Comparison of ENCODE assay signal across 25 mouse cellular contexts in the genomic region with DNA sequence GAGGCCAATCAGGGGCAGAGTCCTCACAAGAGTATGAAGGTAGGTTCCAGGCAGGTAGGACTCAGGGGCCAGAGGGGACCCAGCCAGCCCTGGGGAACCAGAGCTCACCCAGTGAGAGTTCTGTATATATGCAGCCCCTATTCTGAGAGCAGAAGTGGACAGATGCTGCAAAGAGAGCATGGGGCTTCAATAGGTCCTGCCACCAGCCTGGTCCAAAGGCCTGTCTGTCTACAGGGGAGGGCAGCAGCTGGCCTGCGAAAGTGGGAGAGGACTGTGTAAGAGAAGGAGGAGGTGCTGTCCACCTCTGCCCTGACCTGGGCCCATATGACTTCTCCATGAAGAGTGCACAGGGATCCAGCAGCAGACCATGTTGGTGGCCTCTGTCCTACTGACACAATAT. TPM values are rescaled to one million over a fixed set of nuclear protein-coding genes. Genes with fewer than 3 reads are reported as not detected.
DNase-seq lines count a peak whose midpoint lies in the region; ATAC-seq and TF ChIP-seq lines count a peak whose summit lies in the region.
"Had no signal": no experiment of that assay in that cellular context is flagged by ENCODE, and none has a peak within 500 bp of the region (broad histone marks: within the 10 kb centered on the region; RNA-seq: fewer than 3 reads in every experiment).

No protein-coding gene starts in this region.

- no peaks in the 10 kb centered on the region for H3K36me3 ChIP-seq in kidney, embryonic 16.5 days (ENCODE audit: insufficient read depth, low read length)
- no peaks in the 10 kb centered on the region for H3K36me3 ChIP-seq in kidney, embryonic 14.5 days (ENCODE audit: control insufficient read depth, insufficient read depth, low read length)
- peaks cover 19% of the 10 kb centered on the region for H3K36me3 ChIP-seq in G1E (replicated peaks)
- H3K36me3 ChIP-seq in MEL (ENCODE audit: control insufficient read depth in 1 of 2, insufficient read depth in 2 of 2, low read length in 2 of 2) = peaks cover 0 to 18% of the 10 kb centered on the region in 2 experiments; a peak in 2 of 4 replicates
- H3K36me3 ChIP-seq in liver, embryonic 13.5 days = peaks cover 6% of the 10 kb centered on the region
- H3K36me3 ChIP-seq: embryonic facial prominence, embryonic 13.5 days; forebrain, embryonic 12.5 days; hindbrain, embryonic 15.5 days had no signal

- H3K9ac ChIP-seq in kidney, embryonic 16.5 days (replicated peaks; ENCODE audit: low read length) = no peak overlapping the region
- H3K9ac ChIP-seq in kidney, embryonic 14.5 days (ENCODE audit: low read depth, low read length) = no peak overlapping the region
- H3K9ac ChIP-seq in MEL (ENCODE audit: control insufficient read depth, low read depth, low read length, poor library complexity, severe bottlenecking) = no peak overlapping the region
- peak overlapping the region; percentile 73 for H3K9ac ChIP-seq in liver, embryonic 13.5 days
- H3K9ac ChIP-seq: embryonic facial prominence, embryonic 13.5 days; forebrain, embryonic 12.5 days; hindbrain, embryonic 15.5 days had no signal

- no peak overlapping the region for H3K27ac ChIP-seq in kidney, embryonic 16.5 days (ENCODE audit: low read length)
- no peak overlapping the region for H3K27ac ChIP-seq in kidney, embryonic 14.5 days (ENCODE audit: low read depth, low read length)
- peak overlapping the region; percentile 77 for H3K27ac ChIP-seq in MEL (ENCODE audit: control insufficient read depth, low read depth, low read length)
- H3K27ac ChIP-seq in liver, embryonic 13.5 days = peak overlapping the region; percentile 94
- H3K27ac ChIP-seq: embryonic facial prominence, embryonic 13.5 days; forebrain, embryonic 12.5 days; hindbrain, embryonic 15.5 days had no signal

- DNase-seq in G1E (ENCODE audit: low spot score) (peak; percentile 15), MEL (ENCODE audit: low read depth, low spot score) (no peak)
- DNase-seq in liver, embryonic 13.5 days = no peak
- no peak for DNase-seq in thymus, postnatal 36 days
- DNase-seq in left cerebral cortex, adult 9 months (ENCODE audit: low spot score in 2 of 2) = no peak
- DNase-seq: adrenal gland, postnatal 10 days; cerebellum, adult 11 months; cerebellum, postnatal 14 days; gastrocnemius, postnatal 10 days; heart, postnatal 4 days; kidney, adult 11 months; kidney, postnatal 10 days; layer of hippocampus, postnatal 36 days; lung, postnatal 14 days; right cerebral cortex, postnatal 14 days; thymus, postnatal 14 days had no signal

- ATAC-seq in kidney, embryonic 16.5 days (ENCODE audit: low FRiP score, low TSS enrichment) = 0 out of 2 replicates have a peak, but pooled peaks have one; percentile 11
- ATAC-seq in kidney, embryonic 14.5 days (ENCODE audit: low FRiP score, low TSS enrichment) = no peak
- ATAC-seq in G1E (ENCODE audit: extremely low read depth, insufficient number of reproducible peaks, low FRiP score, poor library complexity, severe bottlenecking) = no peak
- no peak for ATAC-seq in liver, embryonic 13.5 days (ENCODE audit: low read depth)
- ATAC-seq: Patski had no signal

- no peak overlapping the region for H3K4me2 ChIP-seq in kidney, embryonic 16.5 days (replicated peaks; ENCODE audit: low read depth, low read length)
- no peak overlapping the region for H3K4me2 ChIP-seq in kidney, embryonic 14.5 days (replicated peaks; ENCODE audit: low read depth, low read length)
- peak overlapping the region; percentile 62 for H3K4me2 ChIP-seq in liver, embryonic 13.5 days
- H3K4me2 ChIP-seq: embryonic facial prominence, embryonic 13.5 days; forebrain, embryonic 12.5 days; hindbrain, embryonic 15.5 days had no signal

- TF ChIP-seq EP300 in MEL (IDR thresholded peaks at IDR 0.05; ENCODE audit: low read depth in 1 of 2, low read length in 2 of 2) = no peak

- TF ChIP-seq POLR2A in MEL (IDR thresholded peaks at IDR 0.05; ENCODE audit: control insufficient read depth in 1 of 2, insufficient read depth in 1 of 2, low read depth in 1 of 2, low read length in 2 of 2, poor library complexity in 1 of 2) = no peak

- TF ChIP-seq CTCF in G1E (IDR thresholded peaks at IDR 0.05; ENCODE audit: low read depth, low read length) = no peak
- no peak for TF ChIP-seq CTCF in MEL (IDR thresholded peaks at IDR 0.05 in 2 of 3, conservative IDR thresholded peaks at IDR 0.05 in 1 of 3; ENCODE audit: control insufficient read depth in 1 of 3, insufficient read depth in 1 of 3, low read depth in 2 of 3, low read length in 3 of 3, poor library complexity in 1 of 3, severe bottlenecking in 1 of 3)

- WGBS in kidney, embryonic 16.5 days = 53% methylated on average over 1 of the region's 1 CpGs
- 69% methylated on average over 1 of the region's 1 CpGs for WGBS in kidney, embryonic 14.5 days
- 64% methylated on average over 1 of the region's 1 CpGs for WGBS in liver, embryonic 13.5 days (ENCODE audit: insufficient replicate concordance)

- H3K79me2 ChIP-seq in MEL (ENCODE audit: control insufficient read depth, insufficient read depth, low read length, poor library complexity) = no peaks in the 10 kb centered on the region

- no peaks in the 10 kb centered on the region for H3K27me3 ChIP-seq in kidney, embryonic 16.5 days (ENCODE audit: insufficient read depth, low read length)
- H3K27me3 ChIP-seq in kidney, embryonic 14.5 days (ENCODE audit: control insufficient read depth, insufficient read depth, low read length) = no peaks in the 10 kb centered on the region
- H3K27me3 ChIP-seq in G1E (ENCODE audit: insufficient read depth, low read length) = no peaks in the 10 kb centered on the region
- H3K27me3 ChIP-seq in MEL (ENCODE audit: control insufficient read depth in 1 of 2, insufficient read depth in 2 of 2, low read length in 2 of 2) = no peaks in the 10 kb centered on the region; a peak in 1 of 4 replicates
- H3K27me3 ChIP-seq in liver, embryonic 13.5 days = 0 out of 2 replicates have a peak, but pooled peaks cover 2% of the 10 kb centered on the region
- H3K27me3 ChIP-seq: embryonic facial prominence, embryonic 13.5 days; forebrain, embryonic 12.5 days; hindbrain, embryonic 15.5 days had no signal

- H3K9me3 ChIP-seq in kidney, embryonic 16.5 days (ENCODE audit: low read length) = no peaks in the 10 kb centered on the region
- H3K9me3 ChIP-seq in kidney, embryonic 14.5 days (ENCODE audit: control insufficient read depth, low read length) = no peaks in the 10 kb centered on the region
- H3K9me3 ChIP-seq in G1E (replicated peaks) (peaks cover 4% of the 10 kb centered on the region), MEL (replicated peaks; ENCODE audit: insufficient read depth, low read length) (no peaks in the 10 kb centered on the region)
- H3K9me3 ChIP-seq in liver, embryonic 13.5 days (replicated peaks) = no peaks in the 10 kb centered on the region
- H3K9me3 ChIP-seq: embryonic facial prominence, embryonic 13.5 days; forebrain, embryonic 12.5 days; hindbrain, embryonic 15.5 days had no signal

- H3K4me3 ChIP-seq in kidney, embryonic 16.5 days (ENCODE audit: low read length) = no peak overlapping the region
- no peak overlapping the region for H3K4me3 ChIP-seq in kidney, embryonic 14.5 days (ENCODE audit: low read length)
- H3K4me3 ChIP-seq in G1E (ENCODE audit: low read depth, low read length) = peak overlapping the region; percentile 66; the same call in 1 of the 2 replicates
- H3K4me3 ChIP-seq in MEL (ENCODE audit: control insufficient read depth in 1 of 2, insufficient read depth in 1 of 2, low read depth in 2 of 2, low read length in 2 of 2) = no peak overlapping the region; a peak in 1 of 4 replicates
- peak overlapping the region; percentile 50 for H3K4me3 ChIP-seq in liver, embryonic 13.5 days (replicated peaks)
- H3K4me3 ChIP-seq: embryonic facial prominence, embryonic 13.5 days; forebrain, embryonic 12.5 days; hindbrain, embryonic 15.5 days had no signal

- TF ChIP-seq RAD21 in MEL (IDR thresholded peaks at IDR 0.05; ENCODE audit: low read depth, low read length) = no peak

- no peaks in the 10 kb centered on the region for H3K4me1 ChIP-seq in kidney, embryonic 16.5 days (ENCODE audit: insufficient read depth, low read length)
- no peaks in the 10 kb centered on the region for H3K4me1 ChIP-seq in kidney, embryonic 14.5 days (ENCODE audit: control insufficient read depth, insufficient read depth, low read length)
- H3K4me1 ChIP-seq in G1E (ENCODE audit: insufficient read depth, low read depth, low read length) (peaks cover 55% of the 10 kb centered on the region), MEL (ENCODE audit: control insufficient read depth in 1 of 2, insufficient read depth in 2 of 2, low read length in 2 of 2) (peaks cover 18 to 27% of the 10 kb centered on the region in 2 experiments)
- peaks cover 44% of the 10 kb centered on the region for H3K4me1 ChIP-seq in liver, embryonic 13.5 days (replicated peaks)
- H3K4me1 ChIP-seq: embryonic facial prominence, embryonic 13.5 days; forebrain, embryonic 12.5 days; hindbrain, embryonic 15.5 days had no signal

RNA-seq across cellular contexts. Expression of a gene that starts 1.2 kb away (rescaled TPM):
- polyA plus RNA-seq in kidney, embryonic 16.5 days (2015; fragmentation: Nextera tagmentation; extraction: Ambion mirVana) = 1.0 and 1.6 TPM in 2 replicates
- 1.7 and 2.5 TPM in 2 replicates for polyA plus RNA-seq in kidney, embryonic 14.5 days (2014; fragmentation: Nextera tagmentation; extraction: Ambion mirVana)
- total RNA-seq in G1E (2014; fragmentation: Nextera tagmentation) (4.7 and 6.4 TPM in 2 replicates), G1E (2017) (1.6 and 2.2 TPM in 2 replicates), MEL (2012; rRNA removed) (2.4 and 3.9 TPM in 2 replicates)
- polyA plus RNA-seq in G1E (2012) (6.3 and 9.1 TPM in 2 replicates), MEL (2012; ENCODE audit: insufficient read depth in 1 of 2, insufficient read length in 2 of 2, low read depth in 1 of 2, low replicate concordance in 2 of 2, missing spikeins in 1 of 2) (10 to 100 TPM in 1 of 2 experiments, not detected in 1; 11.1 TPM)
- 32.7 and 35.6 TPM in 2 replicates for polyA plus RNA-seq in liver, embryonic 13.5 days (2015; fragmentation: Nextera tagmentation; extraction: Ambion mirVana)
- total RNA-seq: gastrocnemius, postnatal 10 days; midbrain, postnatal 0 days had no signal
- polyA plus RNA-seq: liver, adult 2 months; midbrain, postnatal 0 days; Patski had no signal

RNA-seq across cellular contexts. Expression of a gene that starts 35.3 kb away (rescaled TPM):
- 10.9 and 14.7 TPM in 2 replicates for polyA plus RNA-seq in kidney, embryonic 16.5 days (2015; fragmentation: Nextera tagmentation; extraction: Ambion mirVana)
- polyA plus RNA-seq in kidney, embryonic 14.5 days (2014; fragmentation: Nextera tagmentation; extraction: Ambion mirVana) = 8.1 and 9.9 TPM in 2 replicates
- total RNA-seq in G1E (2014; fragmentation: Nextera tagmentation) = 20.1 and 34.8 TPM in 2 replicates
- total RNA-seq in G1E (2017) = 11.5 and 15.5 TPM in 2 replicates
- polyA plus RNA-seq in G1E (2012) = 30.8 and 62.5 TPM in 2 replicates
- total RNA-seq in MEL (2012; rRNA removed) = 3.1 and 4.0 TPM in 2 replicates
- 10 to 100 TPM in 1 of 2 experiments, not detected in 1; 13.2 TPM for polyA plus RNA-seq in MEL (2012; ENCODE audit: insufficient read depth in 1 of 2, insufficient read length in 2 of 2, low read depth in 1 of 2, low replicate concordance in 2 of 2, missing spikeins in 1 of 2)
- polyA plus RNA-seq in liver, embryonic 13.5 days (2015; fragmentation: Nextera tagmentation; extraction: Ambion mirVana) = 20.6 and 24.1 TPM in 2 replicates

RNA-seq across cellular contexts. Expression of a gene that starts 46.0 kb away (rescaled TPM):
- 1.4 and 2.0 TPM in 2 replicates for polyA plus RNA-seq in kidney, embryonic 16.5 days (2015; fragmentation: Nextera tagmentation; extraction: Ambion mirVana)
- 1.5 and 1.8 TPM in 2 replicates for polyA plus RNA-seq in kidney, embryonic 14.5 days (2014; fragmentation: Nextera tagmentation; extraction: Ambion mirVana)
- total RNA-seq in G1E (2014; fragmentation: Nextera tagmentation) (2.3 TPM in 1 of 2 replicates, not detected in the other), G1E (2017) (0.11 and 0.58 TPM in 2 replicates), MEL (2012; rRNA removed) (0.27 TPM in 1 of 2 replicates, not detected in the other)
- polyA plus RNA-seq in G1E (2012) (not detected in 2 replicates), MEL (2012; ENCODE audit: insufficient read depth in 1 of 2, insufficient read length in 2 of 2, low read depth in 1 of 2, low replicate concordance in 2 of 2, missing spikeins in 1 of 2) (1 to 10 TPM in 1 of 2 experiments, not detected in 1; 1.2 TPM)
- polyA plus RNA-seq in liver, embryonic 13.5 days (2015; fragmentation: Nextera tagmentation; extraction: Ambion mirVana) = 0.16 and 0.35 TPM in 2 replicates
- total RNA-seq: neutrophil, adult 5-6 weeks had no signal

RNA-seq across cellular contexts. Expression of a gene that starts 58.9 kb away (rescaled TPM):
- 2.7 and 5.2 TPM in 2 replicates for polyA plus RNA-seq in kidney, embryonic 16.5 days (2015; fragmentation: Nextera tagmentation; extraction: Ambion mirVana)
- 3.4 and 5.4 TPM in 2 replicates for polyA plus RNA-seq in kidney, embryonic 14.5 days (2014; fragmentation: Nextera tagmentation; extraction: Ambion mirVana)
- total RNA-seq in G1E (2014; fragmentation: Nextera tagmentation) = 10.5 and 12.1 TPM in 2 replicates
- 17.5 and 19.5 TPM in 2 replicates for total RNA-seq in G1E (2017)
- 9.0 and 13.8 TPM in 2 replicates for polyA plus RNA-seq in G1E (2012)
- total RNA-seq in MEL (2012; rRNA removed) = 9.6 and 9.9 TPM in 2 replicates
- polyA plus RNA-seq in MEL (2012; ENCODE audit: insufficient read depth in 1 of 2, insufficient read length in 2 of 2, low read depth in 1 of 2, low replicate concordance in 2 of 2, missing spikeins in 1 of 2) = 10 to 100 TPM in 1 of 2 experiments, not detected in 1; 26.2 TPM
- 3.5 and 5.8 TPM in 2 replicates for polyA plus RNA-seq in liver, embryonic 13.5 days (2015; fragmentation: Nextera tagmentation; extraction: Ambion mirVana)

Comparison
In these comparisons a context has a peak if more than half of its experiments do, and no peak if none do; other contexts are left out.
1. H3K27ac ChIP-seq: peak in MEL (single experiment) and liver, embryonic 13.5 days (single experiment); none in kidney, embryonic 16.5 days (single experiment) and kidney, embryonic 14.5 days (single experiment).
2. H3K4me3 ChIP-seq: peak in G1E (single experiment) and liver, embryonic 13.5 days (single experiment); none in kidney, embryonic 16.5 days (single experiment), kidney, embryonic 14.5 days (single experiment) and MEL (0 of 2).